Mouse (Mus musculus): ENCODE results near the gene Ttc41. TPM values are rescaled to one million over a fixed set of nuclear protein-coding genes. Genes with fewer than 3 reads are reported as not detected.

Gene Ttc41
- polyA plus RNA-seq, 1 experiment from 2014 or later: 0.59 TPM

- under 1% methylated on average over 33 of the region's 33 CpGs for WGBS (ENCODE audit: insufficient replicate concordance)
- Histone ChIP-seq H3K36me3 (replicated peaks) (peaks cover 37% of the 10 kb centered on the region), H3K4me1 (replicated peaks) (peaks cover 61% of the 10 kb centered on the region), H3K4me3 (replicated peaks) (peak overlapping the region; percentile 77), H3K9ac (peak overlapping the region; percentile 93), H3K4me2 (peak overlapping the region; percentile 89), H3K9me3 (replicated peaks) (no peaks in the 10 kb centered on the region), H3K27me3 (no peaks in the 10 kb centered on the region), H3K27ac (replicated peaks) (peak overlapping the region; percentile 80)
- ATAC-seq (ENCODE audit: insufficient read depth): no peak
Measured at GRCm38 (mm10) chr10:86704589-86705191, 921 bp upstream of the Ttc41 start.

DNA sequence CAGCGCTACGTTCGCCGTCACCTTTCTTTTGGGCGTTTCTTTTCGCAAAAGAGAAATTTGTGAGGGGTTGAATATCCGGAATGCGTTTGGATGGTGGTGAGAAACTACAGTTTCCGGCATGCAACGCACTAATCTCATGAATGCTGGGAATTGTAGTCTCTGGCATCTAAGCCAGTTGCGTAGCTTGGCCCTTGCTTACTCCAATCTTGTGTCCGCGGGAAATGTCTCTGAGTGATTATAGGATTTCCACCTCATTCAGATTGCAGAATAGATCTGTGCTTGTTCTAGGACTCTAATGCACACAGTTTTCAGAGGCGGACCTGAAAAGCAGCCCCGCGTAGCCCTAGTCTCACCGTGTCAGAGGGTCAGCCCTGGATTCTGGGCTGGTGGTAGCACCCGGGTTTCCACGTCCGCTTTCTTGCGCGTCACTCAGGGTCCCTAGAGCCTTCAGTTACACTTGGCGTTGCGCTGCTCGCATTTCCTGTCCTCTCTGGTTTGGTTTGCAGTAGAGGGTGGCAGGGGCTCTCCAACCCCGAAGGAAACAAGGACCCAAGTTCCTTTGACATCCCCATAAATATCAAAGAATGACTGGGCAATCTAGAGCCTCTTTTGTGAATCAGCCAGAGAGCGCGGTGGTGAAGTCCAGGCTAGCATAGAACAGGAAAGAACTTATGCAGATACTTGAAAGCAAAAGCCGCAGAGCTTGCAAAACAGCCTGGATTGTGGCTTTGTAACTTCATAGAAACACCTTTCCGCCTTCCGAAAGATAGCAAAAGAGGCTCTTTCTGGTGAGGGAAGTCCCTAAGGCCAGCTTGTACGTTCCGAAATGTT lies 526 bp downstream of the Ttc41 start:
- Histone ChIP-seq H3K4me1 (replicated peaks) (peaks cover 49% of the 10 kb centered on the region), H3K9ac (peak overlapping the region; percentile 63), H3K36me3 (replicated peaks) (peaks cover 24% of the 10 kb centered on the region), H3K4me2 (peak overlapping the region; percentile 89), H3K4me3 (replicated peaks) (peak overlapping the region; percentile 77), H3K27ac (replicated peaks) (peak overlapping the region; percentile 89), H3K9me3 (replicated peaks) (no peaks in the 10 kb centered on the region), H3K27me3 (no peaks in the 10 kb centered on the region)
- under 1% methylated on average over 33 of the region's 33 CpGs for WGBS (ENCODE audit: insufficient replicate concordance)
- peak; percentile 79 for ATAC-seq (ENCODE audit: insufficient read depth)

- Histone ChIP-seq H3K4me2 (peak overlapping the region; percentile 89), H3K27ac (replicated peaks) (no peak overlapping the region), H3K36me3 (replicated peaks) (peaks cover 16% of the 10 kb centered on the region), H3K4me3 (replicated peaks) (peak overlapping the region; percentile 77; the same call in 1 of the 2 replicates), H3K27me3 (no peaks in the 10 kb centered on the region), H3K9ac (no peak overlapping the region), H3K9me3 (replicated peaks) (no peaks in the 10 kb centered on the region), H3K4me1 (replicated peaks) (peaks cover 41% of the 10 kb centered on the region)
- WGBS (ENCODE audit: insufficient replicate concordance): 58% methylated on average over 3 of the region's 3 CpGs
- no peak for ATAC-seq (ENCODE audit: insufficient read depth)
Measured at GRCm38 (mm10) chr10:86707134-86707533, 1.5 kb downstream of the Ttc41 start.

DNA sequence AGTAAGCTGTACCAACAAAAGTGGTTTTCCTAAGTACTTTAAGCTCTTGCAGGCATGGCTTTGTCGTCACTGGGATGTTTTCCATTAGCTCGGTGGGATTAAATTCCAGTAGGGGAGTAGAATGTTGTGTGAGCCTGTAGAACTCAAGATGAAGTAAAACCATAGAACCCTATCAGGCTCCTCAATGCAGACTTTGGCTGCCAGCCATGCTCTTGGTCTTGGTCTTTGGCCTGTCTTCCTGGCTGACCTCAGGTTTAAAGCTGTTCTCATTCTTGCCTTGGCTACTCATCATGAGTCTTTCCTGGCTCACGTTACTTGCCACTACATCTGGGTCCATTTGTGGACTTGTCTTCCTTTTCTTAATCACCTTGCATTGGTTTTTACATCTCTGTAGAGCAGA lies 6.5 kb downstream of the Ttc41 start:
- Histone ChIP-seq H3K9me3 (replicated peaks) (no peaks in the 10 kb centered on the region), H3K9ac (no peak overlapping the region), H3K27me3 (no peaks in the 10 kb centered on the region), H3K27ac (replicated peaks) (no peak overlapping the region), H3K4me2 (no peak overlapping the region), H3K4me3 (replicated peaks) (no peak overlapping the region), H3K36me3 (replicated peaks) (no peaks in the 10 kb centered on the region), H3K4me1 (replicated peaks) (peaks cover 9% of the 10 kb centered on the region)
- 66% methylated on average over 3 of the region's 3 CpGs for WGBS (ENCODE audit: insufficient replicate concordance)
- no peak for ATAC-seq (ENCODE audit: insufficient read depth)

DNA sequence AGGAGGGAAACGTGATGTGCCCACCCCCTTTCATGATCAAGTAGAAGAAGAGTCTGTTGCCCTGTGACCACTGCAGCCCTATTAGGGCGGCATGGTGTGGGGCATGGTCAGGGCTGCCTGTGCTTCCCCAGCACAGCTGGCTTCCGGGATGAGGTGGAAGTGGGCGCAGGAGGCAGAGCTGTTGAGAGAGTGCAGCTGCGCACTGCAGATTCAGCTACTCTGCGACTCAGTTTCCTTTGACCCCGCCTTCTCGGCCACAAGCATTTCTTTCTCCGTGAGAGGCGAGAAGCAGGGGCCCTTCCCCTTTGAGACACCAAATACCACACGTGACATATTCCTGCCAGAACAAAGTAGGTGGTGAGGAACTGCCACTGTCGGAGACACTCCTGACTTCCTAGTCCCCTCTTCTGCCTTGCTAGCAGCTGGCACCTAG lies 22.0 kb downstream of the Ttc41 start:
- WGBS (ENCODE audit: insufficient replicate concordance): 2% methylated on average over 12 of the region's 12 CpGs
- peak overlapping the region; percentile 48; the same call in 1 of the 2 replicates for H3K27ac ChIP-seq (replicated peaks)
- no peak overlapping the region for H3K9ac ChIP-seq

DNA sequence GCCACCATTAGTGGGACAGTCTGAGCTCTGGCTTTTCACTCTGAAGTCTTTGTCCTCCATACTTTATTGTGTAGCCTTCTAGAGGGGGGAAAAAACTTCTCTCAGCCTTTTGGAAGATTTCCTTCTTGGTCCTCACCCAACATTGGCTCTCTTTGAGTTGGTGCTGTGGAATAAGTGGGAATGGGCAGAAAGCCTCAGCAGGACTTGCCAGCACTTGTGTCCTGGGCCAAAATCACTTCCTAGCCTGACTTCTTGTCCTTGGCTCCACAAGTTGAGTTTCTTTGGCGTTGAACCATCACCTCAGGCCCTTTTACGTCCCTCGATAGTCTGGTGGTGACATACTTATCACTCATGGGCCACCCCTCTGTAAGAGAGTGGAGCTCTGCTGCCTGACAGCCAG lies 22.6 kb downstream of the Ttc41 start:
- Histone ChIP-seq H3K27me3 (no peaks in the 10 kb centered on the region), H3K27ac (replicated peaks) (0 out of 2 replicates have a peak overlapping the region, but pooled peaks have one; percentile 9), H3K36me3 (replicated peaks) (no peaks in the 10 kb centered on the region), H3K9ac (no peak overlapping the region), H3K4me2 (peak overlapping the region; percentile 65; the same call in 1 of the 2 replicates), H3K4me3 (replicated peaks) (no peak overlapping the region), H3K9me3 (replicated peaks) (no peaks in the 10 kb centered on the region), H3K4me1 (replicated peaks) (peaks cover 22% of the 10 kb centered on the region)
- WGBS (ENCODE audit: insufficient replicate concordance): 69% methylated on average over 3 of the region's 3 CpGs
- ATAC-seq (ENCODE audit: insufficient read depth): no peak

More for the DNA sequence above, 22.0 kb downstream of the Ttc41 start:
- Histone ChIP-seq H3K4me2 (peak overlapping the region; percentile 65), H3K9me3 (replicated peaks) (no peaks in the 10 kb centered on the region), H3K27me3 (no peaks in the 10 kb centered on the region), H3K36me3 (replicated peaks) (no peaks in the 10 kb centered on the region), H3K4me1 (replicated peaks) (peaks cover 22% of the 10 kb centered on the region), H3K4me3 (replicated peaks) (peak overlapping the region; percentile 36)
- ATAC-seq (ENCODE audit: insufficient read depth): peak; percentile 61; the same call in 1 of the 2 replicates

GRCm38 (mm10) chr10:86730823-86731499 lies 25.4 kb downstream of the Ttc41 start:
- WGBS (ENCODE audit: insufficient replicate concordance): 9% methylated on average over 22 of the region's 22 CpGs
- H3K4me3 ChIP-seq (replicated peaks): peak overlapping the region; percentile 48
- 0 out of 2 replicates have a peak overlapping the region, but pooled peaks have one; percentile 15 for H3K9ac ChIP-seq
- H3K4me2 ChIP-seq: peak overlapping the region; percentile 73
- H3K9me3 ChIP-seq (replicated peaks): no peaks in the 10 kb centered on the region
- H3K27me3 ChIP-seq: no peaks in the 10 kb centered on the region
- no peak overlapping the region for H3K27ac ChIP-seq (replicated peaks)
- no peak for ATAC-seq (ENCODE audit: insufficient read depth)
- H3K4me1 ChIP-seq (replicated peaks): peaks cover 22% of the 10 kb centered on the region
- H3K36me3 ChIP-seq (replicated peaks): no peaks in the 10 kb centered on the region

DNA sequence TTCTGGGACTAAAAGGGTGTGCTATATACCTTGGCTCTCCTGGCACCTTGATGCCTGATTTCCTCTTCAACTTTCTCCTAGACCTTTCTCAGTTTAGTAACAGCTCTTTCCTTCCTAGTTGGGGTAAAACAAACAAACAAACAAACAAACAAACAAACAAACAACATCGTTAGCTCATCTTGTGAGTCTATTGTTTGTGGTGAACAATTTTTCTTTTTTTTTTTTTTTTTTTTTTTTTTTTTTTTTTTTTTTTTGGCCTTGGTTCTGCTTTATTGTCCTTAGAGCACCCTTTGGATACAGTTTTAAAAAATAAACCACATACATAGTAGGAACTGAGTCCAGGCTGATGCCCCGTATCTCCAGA lies 25.9 kb downstream of the Ttc41 start:
- no peaks in the 10 kb centered on the region for H3K36me3 ChIP-seq (replicated peaks)

GRCm38 (mm10) chr10:86735036-86735435 lies 29.4 kb downstream of the Ttc41 start:
- Histone ChIP-seq H3K9me3 (replicated peaks) (no peaks in the 10 kb centered on the region), H3K27me3 (no peaks in the 10 kb centered on the region), H3K9ac (no peak overlapping the region), H3K36me3 (replicated peaks) (no peaks in the 10 kb centered on the region), H3K4me1 (replicated peaks) (peaks cover 5% of the 10 kb centered on the region; the same call in 1 of the 2 replicates), H3K27ac (replicated peaks) (no peak overlapping the region), H3K4me3 (replicated peaks) (no peak overlapping the region), H3K4me2 (no peak overlapping the region)
- no peak for ATAC-seq (ENCODE audit: insufficient read depth)
- 75% methylated on average over 4 of the region's 4 CpGs for WGBS (ENCODE audit: insufficient replicate concordance)

More for the DNA sequence above, 25.9 kb downstream of the Ttc41 start:
- H3K27ac ChIP-seq (replicated peaks): no peak overlapping the region
- no peak for ATAC-seq (ENCODE audit: insufficient read depth)
- H3K4me1 ChIP-seq (replicated peaks): peaks cover 22% of the 10 kb centered on the region
- H3K9me3 ChIP-seq (replicated peaks): no peaks in the 10 kb centered on the region
- H3K4me3 ChIP-seq (replicated peaks): no peak overlapping the region
- 26% methylated on average over 2 of the region's 2 CpGs for WGBS (ENCODE audit: insufficient replicate concordance)
- H3K9ac ChIP-seq: no peak overlapping the region
- H3K27me3 ChIP-seq: no peaks in the 10 kb centered on the region
- peak overlapping the region; percentile 73; the same call in 1 of the 2 replicates for H3K4me2 ChIP-seq

DNA sequence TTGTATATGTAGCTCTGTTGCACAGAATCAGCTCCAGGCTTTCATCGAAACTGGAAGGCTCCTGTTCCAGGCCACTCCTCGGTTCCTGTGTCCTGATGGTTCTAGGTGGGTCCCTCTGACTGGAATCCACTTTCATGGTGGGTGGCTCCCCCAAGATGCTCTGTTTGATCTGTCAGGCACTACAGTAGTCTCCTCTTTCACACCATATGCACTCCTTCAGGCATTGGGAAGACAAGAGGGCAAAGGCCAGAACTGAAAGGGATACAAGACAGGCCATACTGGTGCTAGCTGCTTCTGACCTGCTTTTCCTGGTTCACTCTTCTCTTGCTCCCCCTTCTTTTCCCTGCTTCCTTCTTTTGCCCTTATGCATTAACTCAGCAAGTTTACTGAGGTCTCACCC lies 37.3 kb downstream of the Ttc41 start:
- ATAC-seq (ENCODE audit: insufficient read depth): no peak
- H3K4me2 ChIP-seq: no peak overlapping the region
- H3K36me3 ChIP-seq (replicated peaks): no peaks in the 10 kb centered on the region
- H3K4me1 ChIP-seq (replicated peaks): no peaks in the 10 kb centered on the region
- 63% methylated on average over 2 of the region's 2 CpGs for WGBS (ENCODE audit: insufficient replicate concordance)
- H3K27me3 ChIP-seq: no peaks in the 10 kb centered on the region
- no peak overlapping the region for H3K27ac ChIP-seq (replicated peaks)
- H3K9ac ChIP-seq: no peak overlapping the region
- no peaks in the 10 kb centered on the region for H3K9me3 ChIP-seq (replicated peaks)
- H3K4me3 ChIP-seq (replicated peaks): no peak overlapping the region

DNA sequence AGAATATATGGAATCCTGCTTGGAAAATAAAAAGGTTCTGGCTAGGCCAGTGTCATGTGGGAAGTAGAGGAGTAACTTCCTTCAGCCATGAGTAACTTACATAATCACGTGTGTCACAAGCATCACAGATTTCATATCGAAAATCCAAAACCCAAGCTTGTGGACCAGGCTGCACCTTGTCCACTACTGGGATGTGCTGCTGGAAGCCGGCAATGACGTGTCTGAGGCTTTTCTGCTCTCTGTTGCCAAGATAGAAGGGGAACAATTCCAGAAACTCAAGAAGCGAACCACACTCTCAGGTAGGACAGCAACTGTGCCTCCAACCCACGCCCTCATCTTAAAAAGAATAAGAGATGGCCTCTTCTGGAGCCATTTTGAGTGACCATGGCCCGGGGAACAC lies 38.7 kb downstream of the Ttc41 start:
- Histone ChIP-seq H3K27me3 (no peaks in the 10 kb centered on the region), H3K9ac (no peak overlapping the region), H3K4me2 (no peak overlapping the region), H3K4me3 (replicated peaks) (no peak overlapping the region), H3K36me3 (replicated peaks) (no peaks in the 10 kb centered on the region), H3K27ac (replicated peaks) (no peak overlapping the region), H3K9me3 (replicated peaks) (no peaks in the 10 kb centered on the region), H3K4me1 (replicated peaks) (no peaks in the 10 kb centered on the region)
- ATAC-seq (ENCODE audit: insufficient read depth): no peak
- WGBS (ENCODE audit: insufficient replicate concordance): 67% methylated on average over 7 of the region's 7 CpGs

Data from liver, embryonic 15.5 days (tissue).